Mouse (Mus musculus) limb, embryonic 15.5 days (tissue): Measurements from ENCODE around the gene Irf2. TPM values are rescaled to one million over a fixed set of nuclear protein-coding genes. Genes with fewer than 3 reads are reported as not detected.

Experiments
- ATAC-seq: fragments of 200-750 bp; cut with Nextera tagmentation; 2 replicates; pipeline ENCODE4 v1.8.0; 2017; ENCODE audit warnings: low read depth, moderate TSS enrichment; ENCODE audit not compliant: insufficient number of reproducible peaks, low FRiP score, low TSS enrichment
- H3K27ac ChIP-seq: fragments of 300-500 bp; sonication (generic); 2 replicates; pipeline ENCODE4 v1.5.1; 2015; ENCODE audit warnings: moderate library complexity, mild to moderate bottlenecking, inconsistent platforms
- H3K27me3 ChIP-seq: fragments of 300-500 bp; sonication (generic); 2 replicates; pipeline ENCODE4 v1.6.1; 2015; ENCODE audit warnings: inconsistent platforms
- H3K36me3 ChIP-seq: fragments of 300-500 bp; sonication (generic); 2 replicates; pipeline ENCODE4 v1.6.1; 2015; ENCODE audit warnings: inconsistent platforms
- H3K4me1 ChIP-seq: fragments of 300-500 bp; sonication (generic); 2 replicates; pipeline ENCODE4 v1.6.1; 2015; ENCODE audit warnings: inconsistent platforms
- H3K4me2 ChIP-seq: fragments of 300-500 bp; sonication (generic); 2 replicates; pipeline ENCODE4 v1.6.1; 2015; ENCODE audit warnings: mild to moderate bottlenecking, inconsistent platforms
- H3K4me3 ChIP-seq: fragments of 300-500 bp; sonication (generic); 2 replicates; pipeline ENCODE4 v1.5.1; 2015; ENCODE audit warnings: mild to moderate bottlenecking, inconsistent platforms
- H3K9ac ChIP-seq: fragments of 300-500 bp; sonication (generic); 2 replicates; pipeline ENCODE4 v1.6.1; 2015; ENCODE audit warnings: inconsistent platforms
- H3K9me3 ChIP-seq: fragments of 300-500 bp; sonication (generic); 2 replicates; pipeline ENCODE4 v1.6.1; 2016; ENCODE audit warnings: inconsistent platforms
- WGBS: fragments of 180-500 bp; shearing (Covaris S2); methylation state at CpG from one replicate; pipeline ENCODE4 v1.1.7; 2015; 5-methylcytosine and 5-hydroxymethylcytosine counted together
- polyA plus RNA-seq: library from polyadenylated mRNA; unstranded; fragments of >200 nt; fragmentation: Nextera tagmentation; extraction: Ambion mirVana; gene quantifications from 2 replicates; pipeline ENCODE4 v1.2.1, GENCODE M21; 2015

Gene Irf2
- polyA plus RNA-seq, 1 experiment from 2014 or later = 24.8 TPM

DNA sequence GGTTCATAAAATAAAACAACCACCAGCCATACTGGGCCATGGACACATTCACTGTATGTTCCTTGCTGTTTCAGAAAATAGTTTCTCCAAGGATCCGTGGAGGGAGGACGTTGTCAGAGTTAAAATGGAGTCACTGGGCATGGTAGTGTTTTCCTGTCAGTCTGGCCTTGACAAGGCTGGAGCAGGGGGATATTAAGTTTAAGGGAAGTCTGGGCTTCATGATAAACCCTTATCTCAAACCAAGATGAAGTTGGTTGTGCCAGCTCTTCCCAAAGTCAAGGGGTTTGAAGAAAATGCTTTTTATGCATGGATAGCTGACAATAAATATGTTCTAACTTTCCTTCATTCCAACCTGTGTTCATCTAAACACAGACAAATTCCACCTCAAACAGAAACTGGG lies 72.4 kb downstream of the Irf2 start:
- H3K4me2 ChIP-seq = no peak overlapping the region
- no peaks in the 10 kb centered on the region for H3K27me3 ChIP-seq
- peaks cover 35% of the 10 kb centered on the region for H3K36me3 ChIP-seq
- H3K9ac ChIP-seq = no peak overlapping the region
- no peak overlapping the region for H3K27ac ChIP-seq
- no peak for ATAC-seq
- no peaks in the 10 kb centered on the region for H3K4me1 ChIP-seq
- WGBS = 90% methylated on average over 2 of the region's 2 CpGs
- H3K9me3 ChIP-seq = no peaks in the 10 kb centered on the region
- H3K4me3 ChIP-seq = no peak overlapping the region

GRCm38 (mm10) chr8:46812966-46813365 lies 73.4 kb downstream of the Irf2 start:
- Histone ChIP-seq H3K27me3 (no peaks in the 10 kb centered on the region), H3K4me1 (no peaks in the 10 kb centered on the region), H3K36me3 (peaks cover 25% of the 10 kb centered on the region), H3K9ac (no peak overlapping the region), H3K9me3 (no peaks in the 10 kb centered on the region), H3K27ac (no peak overlapping the region), H3K4me2 (no peak overlapping the region), H3K4me3 (no peak overlapping the region)
- WGBS = 91% methylated on average over 4 of the region's 4 CpGs
- no peak for ATAC-seq

DNA sequence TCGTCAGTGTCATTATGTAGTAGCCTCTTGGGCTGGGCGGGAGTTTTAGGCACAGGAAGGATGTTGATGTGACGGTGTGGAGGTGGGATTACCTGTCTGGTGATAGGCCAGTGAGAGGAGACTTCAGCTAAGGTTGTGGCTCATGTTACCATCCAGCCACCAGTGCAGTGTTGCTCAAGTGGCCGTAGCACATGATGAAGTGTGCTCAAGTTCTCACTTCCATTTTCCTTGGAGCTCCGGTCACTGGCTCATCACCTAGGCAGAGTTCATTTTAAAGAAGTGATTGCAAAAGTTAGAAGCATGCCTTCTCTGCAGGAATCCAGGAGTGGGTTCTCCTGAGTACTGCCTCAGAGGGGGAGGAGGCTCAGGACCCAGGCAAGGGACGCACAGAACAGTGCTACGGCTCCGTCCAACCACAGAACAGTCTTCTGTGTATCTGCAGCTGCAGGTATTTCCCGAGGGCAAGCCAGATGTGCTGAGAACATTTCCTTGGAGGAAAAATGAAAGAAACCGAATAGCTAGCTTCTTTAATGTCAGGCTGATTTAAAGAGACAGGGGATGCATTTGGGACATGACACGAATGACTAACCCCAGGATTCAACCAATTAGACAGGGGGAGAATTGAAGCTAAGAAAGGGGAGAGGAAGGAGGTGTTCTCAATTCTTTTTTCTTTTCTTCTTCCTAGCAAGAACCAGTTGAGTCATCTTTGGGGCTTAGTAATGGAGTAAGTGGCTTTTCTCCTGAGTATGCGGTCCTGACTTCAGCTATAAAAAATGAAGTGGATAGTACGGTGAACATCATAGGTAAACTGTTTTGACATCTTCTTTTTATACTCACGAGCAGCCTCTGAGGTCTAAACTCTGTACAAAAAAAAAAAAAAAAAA lies 78.8 kb downstream of the Irf2 start:
- H3K4me3 ChIP-seq = no peak overlapping the region
- 47% methylated on average over 14 of the region's 14 CpGs for WGBS
- no peak for ATAC-seq
- H3K27ac ChIP-seq = no peak overlapping the region
- no peak overlapping the region for H3K9ac ChIP-seq
- no peak overlapping the region for H3K4me2 ChIP-seq
- H3K9me3 ChIP-seq = no peaks in the 10 kb centered on the region
- no peaks in the 10 kb centered on the region for H3K4me1 ChIP-seq
- H3K27me3 ChIP-seq = no peaks in the 10 kb centered on the region
- peaks cover 30% of the 10 kb centered on the region for H3K36me3 ChIP-seq

DNA sequence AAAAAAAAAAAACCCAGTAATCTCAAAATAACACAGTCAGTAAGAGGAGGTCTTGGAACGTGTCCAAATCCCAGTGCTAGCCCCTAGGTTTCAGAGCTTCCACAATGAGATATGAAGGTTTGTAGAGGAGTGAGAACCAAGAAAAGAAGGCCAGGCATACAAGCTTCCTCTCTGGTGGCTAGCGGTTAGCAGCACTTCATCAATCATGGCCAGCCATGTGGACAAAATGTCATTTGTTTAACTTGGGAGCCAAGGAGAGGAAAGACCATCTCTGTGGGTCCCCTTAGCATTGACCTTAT lies 79.4 kb downstream of the Irf2 start:
- no peaks in the 10 kb centered on the region for H3K27me3 ChIP-seq
- no peak overlapping the region for H3K27ac ChIP-seq
- WGBS = 61% methylated on average over 2 of the region's 2 CpGs
- H3K4me1 ChIP-seq = no peaks in the 10 kb centered on the region
- no peaks in the 10 kb centered on the region for H3K9me3 ChIP-seq
- peaks cover 33% of the 10 kb centered on the region for H3K36me3 ChIP-seq
- no peak for ATAC-seq
- H3K4me3 ChIP-seq = no peak overlapping the region
- H3K9ac ChIP-seq = no peak overlapping the region
- no peak overlapping the region for H3K4me2 ChIP-seq

- Histone ChIP-seq H3K9ac (no peak overlapping the region), H3K27me3 (no peaks in the 10 kb centered on the region), H3K4me2 (no peak overlapping the region), H3K36me3 (peaks cover 10% of the 10 kb centered on the region), H3K4me3 (no peak overlapping the region), H3K4me1 (no peaks in the 10 kb centered on the region), H3K9me3 (no peaks in the 10 kb centered on the region), H3K27ac (no peak overlapping the region)
- WGBS = 91% methylated on average over 7 of the region's 7 CpGs
- no peak for ATAC-seq
Observed at GRCm38 (mm10) chr8:46828734-46829413, 89.3 kb downstream of the Irf2 start.

DNA sequence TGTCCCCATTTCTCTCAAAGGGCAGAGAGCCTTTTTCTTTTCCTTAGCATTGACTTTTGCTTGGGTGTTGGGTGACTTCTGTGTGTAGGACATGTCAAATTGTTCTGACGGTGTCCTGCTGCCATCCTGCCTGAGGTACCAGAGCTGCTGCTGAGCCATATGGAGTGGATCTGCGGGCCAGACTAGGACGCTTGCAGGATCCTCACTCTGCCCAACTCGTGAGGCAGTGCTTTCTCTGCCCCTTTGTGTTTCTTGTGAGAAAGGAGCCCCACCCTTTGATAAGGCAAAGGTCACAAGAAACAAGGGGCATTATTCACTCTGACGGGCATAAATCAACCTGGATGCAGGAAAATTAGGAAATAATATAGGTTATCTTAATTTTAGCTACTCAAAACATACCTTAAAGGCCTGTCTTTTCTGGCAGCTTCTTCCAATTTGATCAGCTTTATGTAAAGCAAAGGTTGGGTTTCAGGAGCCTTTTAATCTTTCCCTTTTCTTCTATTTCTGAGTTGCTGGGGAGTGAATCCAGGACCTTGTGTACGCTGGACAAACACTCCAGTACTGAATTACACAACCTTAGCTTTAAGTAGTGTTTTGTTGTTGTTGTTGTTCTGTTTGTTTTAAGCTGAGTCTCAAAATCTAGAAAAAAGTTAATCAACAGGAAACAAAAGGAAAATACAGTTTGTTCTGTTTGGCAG lies 90.0 kb downstream of the Irf2 start:
- Histone ChIP-seq H3K4me3 (no peak overlapping the region), H3K4me2 (no peak overlapping the region), H3K9me3 (no peaks in the 10 kb centered on the region), H3K27ac (no peak overlapping the region), H3K9ac (no peak overlapping the region), H3K27me3 (no peaks in the 10 kb centered on the region), H3K4me1 (no peaks in the 10 kb centered on the region), H3K36me3 (peaks cover 7% of the 10 kb centered on the region; the same call in 1 of the 2 replicates)
- ATAC-seq = no peak
- WGBS = 74% methylated on average over 6 of the region's 6 CpGs

- no peak for ATAC-seq
- 64% methylated on average over 11 of the region's 11 CpGs for WGBS
Observed at GRCm38 (mm10) chr8:46830112-46830855, 90.8 kb downstream of the Irf2 start.

DNA sequence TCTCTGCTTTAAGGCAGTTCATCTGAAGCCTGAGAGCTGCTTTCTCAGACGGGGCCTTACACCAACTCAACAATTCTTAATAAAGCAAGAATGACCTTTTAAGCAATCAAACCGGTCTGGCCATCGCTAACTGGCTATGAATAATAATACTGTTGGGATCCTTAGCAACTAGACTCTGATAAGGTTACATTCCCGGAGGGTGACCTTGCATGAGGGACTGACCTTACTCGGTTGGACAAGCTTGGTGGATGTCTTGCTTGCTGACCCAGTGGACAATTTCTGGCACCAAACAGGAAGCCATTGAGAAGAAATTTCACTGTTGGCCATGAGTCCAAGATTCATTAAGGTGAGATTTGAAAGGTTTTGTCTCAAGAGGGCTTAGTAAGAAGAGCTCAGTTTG lies 92.4 kb downstream of the Irf2 start:
- no peak overlapping the region for H3K27ac ChIP-seq
- H3K4me3 ChIP-seq = no peak overlapping the region
- no peaks in the 10 kb centered on the region for H3K27me3 ChIP-seq
- H3K9me3 ChIP-seq = no peaks in the 10 kb centered on the region
- peaks cover 7% of the 10 kb centered on the region; the same call in 1 of the 2 replicates for H3K36me3 ChIP-seq
- no peak overlapping the region for H3K4me2 ChIP-seq
- ATAC-seq = no peak
- no peak overlapping the region for H3K9ac ChIP-seq
- H3K4me1 ChIP-seq = no peaks in the 10 kb centered on the region
- 85% methylated on average over 5 of the region's 5 CpGs for WGBS

More at GRCm38 (mm10) chr8:46830112-46830855, 90.8 kb downstream of the Irf2 start:
- Histone ChIP-seq H3K4me3 (no peak overlapping the region), H3K4me2 (no peak overlapping the region), H3K27ac (no peak overlapping the region), H3K9ac (no peak overlapping the region), H3K36me3 (peaks cover 7% of the 10 kb centered on the region; the same call in 1 of the 2 replicates), H3K27me3 (no peaks in the 10 kb centered on the region), H3K4me1 (no peaks in the 10 kb centered on the region), H3K9me3 (no peaks in the 10 kb centered on the region)

DNA sequence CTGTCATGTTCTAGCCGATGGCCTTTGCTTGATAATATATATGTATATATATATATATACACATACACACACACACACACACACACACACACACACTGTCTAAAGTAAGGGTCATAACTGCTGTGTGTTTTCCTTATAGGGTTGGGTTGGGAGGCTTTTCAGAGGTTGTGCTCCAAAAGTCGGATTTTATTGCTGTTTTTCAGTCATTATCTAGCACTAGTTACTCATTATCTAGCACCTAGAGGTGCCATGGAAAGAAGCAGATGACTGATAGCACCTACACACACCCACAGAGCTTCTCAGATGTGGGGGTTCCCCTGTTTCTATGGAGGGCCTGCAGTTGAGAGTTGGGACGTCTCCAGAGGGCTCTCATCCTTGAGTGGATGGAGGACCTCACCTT lies 92.9 kb downstream of the Irf2 start:
- no peak overlapping the region for H3K4me2 ChIP-seq
- 83% methylated on average over 3 of the region's 3 CpGs for WGBS
- ATAC-seq = no peak
- H3K4me3 ChIP-seq = no peak overlapping the region
- no peak overlapping the region for H3K27ac ChIP-seq
- no peaks in the 10 kb centered on the region for H3K27me3 ChIP-seq
- H3K9ac ChIP-seq = no peak overlapping the region
- peaks cover 7% of the 10 kb centered on the region; the same call in 1 of the 2 replicates for H3K36me3 ChIP-seq
- H3K4me1 ChIP-seq = no peaks in the 10 kb centered on the region
- H3K9me3 ChIP-seq = no peaks in the 10 kb centered on the region

- Histone ChIP-seq H3K4me2 (no peak overlapping the region), H3K27ac (no peak overlapping the region), H3K9ac (no peak overlapping the region), H3K9me3 (no peaks in the 10 kb centered on the region), H3K27me3 (no peaks in the 10 kb centered on the region), H3K36me3 (peaks cover 10% of the 10 kb centered on the region), H3K4me1 (no peaks in the 10 kb centered on the region), H3K4me3 (no peak overlapping the region)
- ATAC-seq = no peak
- 71% methylated on average over 4 of the region's 4 CpGs for WGBS
Observed at GRCm38 (mm10) chr8:46833763-46834162, 94.2 kb downstream of the Irf2 start.

DNA sequence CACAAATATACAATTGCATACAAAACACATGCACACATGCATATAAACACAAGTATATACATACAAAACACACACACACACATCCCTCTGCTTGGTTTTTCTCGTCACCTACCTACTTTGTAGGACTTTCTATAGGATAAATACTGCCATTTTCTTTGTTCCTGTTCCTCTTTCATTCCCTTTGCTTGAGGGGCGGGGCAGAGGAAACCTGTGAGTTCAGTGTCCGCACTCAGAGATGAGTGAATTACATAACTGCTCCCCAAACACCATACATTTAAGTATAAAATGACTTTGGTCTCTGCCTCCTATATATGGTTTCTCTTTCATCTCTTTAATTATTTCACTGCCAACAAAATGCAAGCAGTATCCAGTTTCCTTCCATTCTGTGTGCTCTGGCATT lies 94.9 kb downstream of the Irf2 start:
- Histone ChIP-seq H3K27ac (no peak overlapping the region), H3K9me3 (no peaks in the 10 kb centered on the region), H3K27me3 (no peaks in the 10 kb centered on the region), H3K9ac (no peak overlapping the region), H3K4me3 (no peak overlapping the region), H3K4me1 (no peaks in the 10 kb centered on the region), H3K4me2 (no peak overlapping the region), H3K36me3 (peaks cover 13% of the 10 kb centered on the region)
- no peak for ATAC-seq
- 87% methylated on average over 3 of the region's 3 CpGs for WGBS
